Mouse (Mus musculus) liver, adult 2 months (tissue): ENCODE results near the gene Inpp5d.

Source experiments
- CTCF ChIP-seq: fragments of 200-500 bp; IDR thresholded peaks from 2 replicates; pipeline ENCODE4 v1.5.1; 2011; ENCODE audit warnings: low read depth, low read length, control low read depth
- POLR2A ChIP-seq: fragments of 200-500 bp; IDR thresholded peaks from 2 replicates; pipeline ENCODE4 v1.6.1; 2011; ENCODE audit warnings: low read length, control low read depth; ENCODE audit not compliant: insufficient read depth; ENCODE audit errors: extremely low read depth

- TF ChIP-seq CTCF (no peak), POLR2A (no peak)
Observed at GRCm38 (mm10) chr1:87668300-87668699, 48.2 kb downstream of the Inpp5d start.
